Mouse (Mus musculus) forebrain, postnatal 0 days (tissue): ENCODE measurements around the gene Ddn. TPM values are rescaled to one million over a fixed set of nuclear protein-coding genes. Genes with fewer than 3 reads are reported as not detected.

Experiments used
- ATAC-seq: fragments of 200-750 bp; cut with Nextera tagmentation; 2 replicates; pipeline ENCODE4 v1.8.0; 2017; ENCODE audit warnings: mild to moderate bottlenecking, moderate library complexity
- DNase-seq: peaks from one replicate; pipeline ENCODE4 v3.0.0-alpha.2; 2015
- H3K27ac ChIP-seq: fragments of 300-500 bp; sonication (generic); 2 replicates; pipeline ENCODE4 v1.5.1; 2014; ENCODE audit warnings: low read depth, mild to moderate bottlenecking, antibody characterized with exemption, low read length, moderate library complexity, mixed read lengths
- H3K27me3 ChIP-seq: fragments of 300-500 bp; sonication (generic); 2 replicates; pipeline ENCODE4 v1.6.1; 2014; ENCODE audit warnings: mild to moderate bottlenecking, low read length, mixed read lengths; ENCODE audit not compliant: insufficient read depth
- H3K36me3 ChIP-seq: fragments of 300-500 bp; sonication (generic); 2 replicates; pipeline ENCODE4 v1.6.1; 2014; ENCODE audit warnings: mild to moderate bottlenecking, moderate library complexity; ENCODE audit not compliant: insufficient read depth
- H3K4me1 ChIP-seq: fragments of 300-500 bp; sonication (generic); 2 replicates; pipeline ENCODE4 v1.6.1; 2014; ENCODE audit warnings: antibody characterized with exemption; ENCODE audit not compliant: insufficient read depth
- H3K4me2 ChIP-seq: fragments of 300-500 bp; sonication (generic); 2 replicates; pipeline ENCODE4 v1.6.1; 2014; ENCODE audit warnings: low read depth, mild to moderate bottlenecking, moderate library complexity
- H3K4me3 ChIP-seq: fragments of 300-500 bp; sonication (generic); 2 replicates; pipeline ENCODE4 v1.5.1; 2014; ENCODE audit warnings: low read depth, low read length, mixed read lengths
- H3K9ac ChIP-seq: fragments of 300-500 bp; sonication (generic); 2 replicates; pipeline ENCODE4 v1.6.1; 2014; ENCODE audit warnings: mild to moderate bottlenecking
- H3K9me3 ChIP-seq: fragments of 300-500 bp; sonication (generic); 2 replicates; pipeline ENCODE4 v1.6.1; 2016; ENCODE audit warnings: low read length
- CTCF ChIP-seq: sonication (generic); IDR thresholded peaks from 2 replicates; pipeline ENCODE4 v1.5.1; 2016; ENCODE audit warnings: antibody characterized with exemption, control low read depth, low read depth
- WGBS: fragments of 180-500 bp; shearing (Covaris S2); extraction: QIAGEN DNeasy Blood & Tissue Kit; methylation state at CpG from one replicate; pipeline ENCODE4 v1.1.7; 2014; 5-methylcytosine and 5-hydroxymethylcytosine counted together
- polyA plus RNA-seq: library from polyadenylated mRNA; unstranded; fragments of >200 nt; fragmentation: Nextera tagmentation; extraction: Ambion mirVana; gene quantifications from 2 replicates; pipeline ENCODE4 v1.2.1, GENCODE M21; 2015
- total RNA-seq: library from RNA; depleted of rRNA; stranded (reverse); fragments of >200 nt; gene quantifications from 2 replicates; pipeline ENCODE4 v1.2.3, GENCODE M21; 2014

The Ddn gene
- total and polyA plus RNA-seq, 2 experiments from 2014 or later, result 2.2 to 36.3 TPM

GRCm38 (mm10) chr15:98805324-98806040 is 3.8 kb downstream of the Ddn start:
- WGBS, result 3% methylated on average over 62 of the region's 64 CpGs
- DNase-seq (peak; percentile 85), ATAC-seq (peak; percentile 59)
- Histone ChIP-seq H3K9ac (peak overlapping the region; percentile 53), H3K36me3 (no peaks in the 10 kb centered on the region), H3K4me2 (peak overlapping the region; percentile 85), H3K4me3 (peak overlapping the region; percentile 44), H3K9me3 (no peaks in the 10 kb centered on the region), H3K27me3 (peaks cover 84% of the 10 kb centered on the region), H3K4me1 (peaks cover 10% of the 10 kb centered on the region; the same call in 1 of the 2 replicates), H3K27ac (no peak overlapping the region)
- peak; percentile 82 for TF ChIP-seq CTCF

- H3K4me3 ChIP-seq, result no peak overlapping the region; the same call in 1 of the 2 replicates
- H3K27ac ChIP-seq, result no peak overlapping the region
- DNase-seq (peak; percentile 88), ATAC-seq (peak; percentile 32; the same call in 1 of the 2 replicates)
- TF ChIP-seq CTCF, result peak; percentile 89
- WGBS, result under 1% methylated on average over 32 of the region's 32 CpGs
- H3K36me3 ChIP-seq, result no peaks in the 10 kb centered on the region
- H3K4me1 ChIP-seq, result peaks cover 10% of the 10 kb centered on the region; the same call in 1 of the 2 replicates
- peaks cover 84% of the 10 kb centered on the region for H3K27me3 ChIP-seq
- peak overlapping the region; percentile 36 for H3K4me2 ChIP-seq
- no peaks in the 10 kb centered on the region for H3K9me3 ChIP-seq
- no peak overlapping the region for H3K9ac ChIP-seq
These were observed 5.2 kb downstream of the Ddn start for GRCm38 (mm10) chr15:98804054-98804453.

- Histone ChIP-seq H3K9ac (no peak overlapping the region), H3K9me3 (no peaks in the 10 kb centered on the region), H3K27me3 (peaks cover 83% of the 10 kb centered on the region), H3K4me2 (no peak overlapping the region), H3K27ac (no peak overlapping the region), H3K36me3 (no peaks in the 10 kb centered on the region), H3K4me3 (no peak overlapping the region), H3K4me1 (no peaks in the 10 kb centered on the region)
- no peak for TF ChIP-seq CTCF
- WGBS, result 3% methylated on average over 8 of the region's 8 CpGs
- no peak for DNase-seq
- ATAC-seq, result no peak
These were observed 6.4 kb downstream of the Ddn start for GRCm38 (mm10) chr15:98802926-98803325.

GRCm38 (mm10) chr15:98799396-98799795 is 9.9 kb downstream of the Ddn start:
- H3K36me3 ChIP-seq, result no peaks in the 10 kb centered on the region
- H3K4me3 ChIP-seq, result no peak overlapping the region
- no peak overlapping the region for H3K4me2 ChIP-seq
- WGBS, result 10% methylated on average over 12 of the region's 12 CpGs
- no peaks in the 10 kb centered on the region for H3K4me1 ChIP-seq
- H3K27me3 ChIP-seq, result peaks cover 86% of the 10 kb centered on the region
- TF ChIP-seq CTCF, result peak; percentile 83
- no peak for ATAC-seq
- no peak overlapping the region for H3K27ac ChIP-seq
- peak; percentile 86 for DNase-seq
- H3K9ac ChIP-seq, result no peak overlapping the region
- no peaks in the 10 kb centered on the region for H3K9me3 ChIP-seq

GRCm38 (mm10) chr15:98798903-98799302 is 10.4 kb downstream of the Ddn start:
- ATAC-seq (no peak), DNase-seq (no peak)
- Histone ChIP-seq H3K4me3 (no peak overlapping the region), H3K4me1 (no peaks in the 10 kb centered on the region), H3K27me3 (peaks cover 87% of the 10 kb centered on the region), H3K9ac (no peak overlapping the region), H3K36me3 (no peaks in the 10 kb centered on the region), H3K9me3 (no peaks in the 10 kb centered on the region), H3K27ac (no peak overlapping the region), H3K4me2 (no peak overlapping the region)
- 42% methylated on average over 3 of the region's 3 CpGs for WGBS
- no peak for TF ChIP-seq CTCF

DNA sequence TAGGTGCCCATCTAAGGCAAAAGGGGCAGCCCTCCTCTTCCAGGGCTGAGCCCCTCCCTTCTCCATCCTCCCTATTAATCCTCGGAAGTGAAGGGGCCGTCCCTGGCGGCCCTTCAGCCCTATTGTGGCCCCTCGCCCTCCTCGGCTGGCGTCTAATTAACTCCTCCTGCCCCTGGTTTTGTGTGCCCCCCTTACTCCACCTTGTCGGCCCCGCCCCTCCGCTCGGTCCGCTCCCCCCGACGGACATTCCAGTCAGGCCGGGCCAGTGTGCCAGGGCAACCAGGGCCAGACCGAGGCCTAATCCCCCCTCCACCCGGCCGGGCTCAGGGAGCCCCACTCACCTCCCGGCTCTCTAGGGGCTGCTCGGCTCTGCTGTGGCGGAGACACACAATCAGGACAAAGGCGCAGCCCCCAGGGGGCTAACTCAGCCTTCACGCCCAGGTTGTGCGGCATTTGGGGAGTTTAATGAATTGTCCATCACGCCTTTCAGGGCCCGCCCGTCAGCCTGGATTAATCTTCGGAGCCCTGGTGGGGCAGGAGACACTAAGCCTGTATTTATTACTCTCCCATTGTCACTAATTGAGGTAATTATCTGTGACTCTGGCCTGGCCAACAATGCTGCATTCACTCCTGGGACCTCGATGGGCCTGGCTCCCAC is 11.3 kb downstream of the Ddn start:
- Histone ChIP-seq H3K27ac (no peak overlapping the region), H3K4me3 (no peak overlapping the region), H3K27me3 (peaks cover 87% of the 10 kb centered on the region), H3K9me3 (no peaks in the 10 kb centered on the region), H3K4me1 (no peaks in the 10 kb centered on the region), H3K4me2 (no peak overlapping the region), H3K36me3 (no peaks in the 10 kb centered on the region), H3K9ac (no peak overlapping the region)
- no peak for DNase-seq
- no peak for TF ChIP-seq CTCF
- peak; percentile 48; the same call in 1 of the 2 replicates for ATAC-seq
- WGBS, result 3% methylated on average over 28 of the region's 28 CpGs
